Mouse (Mus musculus) T-helper 17 cell (primary cell): ENCODE data around the gene 4930449I24Rik.
"Not testable (repeated sequence)": the region's sequence is repeated elsewhere in the genome, so short reads cannot be mapped to it uniquely, and the experiment has no call there.

Experiments
- in situ Hi-C, 2 experiments: fragments of 300-600 bp; cut with MboI, MseI; formaldehyde crosslinking; loops; 1 replicate in 1 of 2; 2 replicates in 1 of 2; pipeline ENCODE4 v1.15.1; 2025; ENCODE audit warnings: high pct_unique_total_duplicates in 2 of 2

The 4930449I24Rik gene

DNA sequence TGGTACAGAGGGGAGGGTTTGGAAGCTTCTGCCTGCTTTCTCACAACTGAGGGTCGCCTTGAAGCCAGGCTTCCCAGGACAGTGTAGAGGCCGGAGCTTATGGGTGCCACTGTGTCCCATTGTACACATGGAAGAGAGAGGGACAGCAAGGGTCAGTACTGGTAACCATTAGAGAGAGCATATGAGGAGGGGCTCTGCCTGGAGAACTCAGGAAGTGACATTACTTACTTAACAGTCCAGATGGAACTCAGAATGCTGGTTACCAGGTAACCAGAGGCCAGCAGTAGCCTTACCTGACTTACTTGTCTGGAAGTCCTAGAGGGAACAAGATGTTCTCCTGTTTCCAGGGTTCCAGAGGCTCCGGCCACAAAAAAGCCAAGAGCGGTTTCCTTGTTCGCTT is at the start of gene 4930449I24Rik:
Gene 4930449I24Rik (plus strand): TSS at position 301 of the 400 bp plus-strand sequence.
- in situ Hi-C loops = not testable (repeated sequence)

DNA sequence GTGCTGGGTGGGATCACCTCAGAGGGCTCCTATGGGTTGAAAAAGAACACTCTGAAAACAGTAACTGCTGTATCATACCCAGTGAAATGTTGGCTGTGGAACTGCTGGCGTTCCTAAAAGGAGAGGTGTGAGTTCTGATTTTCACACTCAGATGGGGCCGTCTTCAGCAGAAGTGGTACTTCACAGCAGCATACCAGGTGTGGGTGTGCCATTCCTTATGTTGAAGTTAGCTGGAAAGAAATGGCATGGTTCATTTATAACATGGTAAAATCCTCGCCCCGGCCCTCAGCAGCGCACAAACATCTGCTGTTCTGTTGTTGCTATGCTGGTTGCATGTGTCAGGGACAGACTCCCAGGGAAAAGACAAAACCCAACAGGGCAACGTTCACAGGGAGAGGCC is 48.6 kb upstream of the 4930449I24Rik start:
- in situ Hi-C loops = no loop called here

DNA sequence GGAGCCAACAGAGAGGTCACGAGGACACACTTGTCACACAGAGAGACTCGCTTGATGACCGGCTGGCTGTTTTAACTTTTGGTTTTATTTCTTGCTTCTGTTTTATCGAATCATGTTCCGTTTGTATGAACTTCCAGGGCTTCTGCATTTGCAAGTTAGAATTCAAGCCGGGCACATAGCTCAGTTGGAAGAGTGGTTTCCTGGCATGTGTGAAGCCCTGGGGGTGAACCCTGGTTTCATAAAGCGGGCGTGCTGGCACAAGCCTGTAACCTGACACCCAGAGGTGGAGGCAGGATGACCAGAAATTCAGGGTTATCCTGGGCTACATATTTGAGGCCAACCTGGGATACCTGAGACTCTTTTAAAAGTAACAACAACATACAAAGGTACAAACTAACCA is 40.6 kb upstream of the 4930449I24Rik start:
- in situ Hi-C loops = no loop called here

GRCm38 (mm10) chr5:146466663-146467062 is 35.5 kb upstream of the 4930449I24Rik start:
- in situ Hi-C loops = no loop called here

GRCm38 (mm10) chr5:146468311-146468710 is 33.9 kb upstream of the 4930449I24Rik start:
- in situ Hi-C loops = no loop called here

GRCm38 (mm10) chr5:146470821-146471220 is 31.4 kb upstream of the 4930449I24Rik start:
- in situ Hi-C loops = no loop called here

GRCm38 (mm10) chr5:146471311-146471710 is 30.9 kb upstream of the 4930449I24Rik start:
- in situ Hi-C loops = no loop called here

- in situ Hi-C loops = no loop called here
These were observed 30.4 kb upstream of the 4930449I24Rik start for GRCm38 (mm10) chr5:146471821-146472220.

- in situ Hi-C loops = not testable (repeated sequence)
These were observed 22.6 kb upstream of the 4930449I24Rik start for GRCm38 (mm10) chr5:146479564-146479963.

DNA sequence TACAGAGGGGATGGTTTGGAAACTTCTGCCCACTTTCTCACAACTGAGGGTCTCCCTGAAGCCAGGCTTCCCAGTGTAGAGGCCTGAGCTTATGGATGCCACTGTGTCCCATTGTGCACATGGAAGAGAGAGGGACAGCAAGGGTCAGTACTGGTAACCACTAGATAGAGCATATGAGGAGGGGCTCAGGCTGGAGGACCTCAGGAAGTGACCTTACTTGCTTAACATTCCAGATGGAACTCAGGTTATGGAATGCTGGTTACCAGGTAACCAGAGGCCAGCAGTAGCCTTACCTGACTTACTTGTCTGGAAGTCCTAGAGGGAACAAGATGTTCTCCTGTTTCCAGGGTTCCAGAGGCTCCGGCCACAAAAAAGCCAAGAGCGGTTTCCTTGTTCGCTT is 20.5 kb upstream of the 4930449I24Rik start, which contains the start of gene Gm6408:
Gene Gm6408 (plus strand): TSS at position 301 of the 400 bp plus-strand sequence.
- in situ Hi-C loops = loop anchor here (5.0 to 10.0 kb wide), 2 partner anchors 297 to 324 kb away; partner anchors contain the start of gene 1700001J03Rik (in 1 of the 2)

GRCm38 (mm10) chr5:146488959-146489358 is 13.2 kb upstream of the 4930449I24Rik start:
- in situ Hi-C loops = loop anchor here in 1 of 2 experiments (10.0 kb wide), 1 partner anchor 304 kb away; the partner anchor contains the start of gene 1700001J03Rik

- in situ Hi-C loops = loop anchor here in 1 of 2 experiments (5.0 kb wide), 1 partner anchor 36 kb away; the partner anchor contains the start of gene Gm3404
These were observed 11.1 kb upstream of the 4930449I24Rik start, which contains the start of gene Gm6370 for GRCm38 (mm10) chr5:146491063-146491462. Gm6370 (plus strand) TSS chr5:146491363.

GRCm38 (mm10) chr5:146513823-146514222 is 11.6 kb downstream of the 4930449I24Rik start, which contains the start of gene Gm3402:
Gm3402 (plus strand) TSS chr5:146514123.
- in situ Hi-C loops = not testable (repeated sequence)

GRCm38 (mm10) chr5:146525501-146525900 is 23.3 kb downstream of the 4930449I24Rik start, which contains the start of gene Gm3404:
Gm3404 (plus strand) TSS chr5:146525801.
- in situ Hi-C loops = loop anchor here in 1 of 2 experiments (5.0 kb wide), 1 partner anchor 33 kb away; the partner anchor contains the start of gene Gm6370

GRCm38 (mm10) chr5:146537347-146537746 is 35.1 kb downstream of the 4930449I24Rik start, which contains the start of gene Gm3409:
Gm3409 (plus strand) TSS chr5:146537647.
- in situ Hi-C loops = not testable (repeated sequence)
